Comparison of ENCODE assay signal across 8 mouse cellular contexts in the genomic region with DNA sequence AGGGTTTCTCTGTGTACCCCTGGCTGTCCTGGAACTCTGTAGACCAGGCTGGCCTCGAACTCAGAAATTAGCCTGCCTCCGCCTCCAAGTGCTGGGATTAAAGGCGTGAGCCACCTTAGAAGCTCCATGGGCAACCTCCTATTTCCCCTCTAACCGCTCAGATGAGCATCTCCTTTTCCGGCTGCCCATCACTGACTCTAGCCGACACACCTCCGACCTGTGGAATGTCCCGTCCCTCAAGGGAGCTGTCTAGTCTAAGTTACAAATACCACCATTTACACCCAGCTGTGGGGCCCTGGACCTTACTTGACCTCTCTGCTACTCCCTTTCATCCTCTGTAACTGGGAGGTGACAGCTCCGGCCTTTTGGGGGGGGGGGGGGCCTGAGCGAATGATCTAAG. TPM values are rescaled to one million over a fixed set of nuclear protein-coding genes. Genes with fewer than 3 reads are reported as not detected.
DNase-seq lines count a peak whose midpoint lies in the region; ATAC-seq and TF ChIP-seq lines count a peak whose summit lies in the region.

No protein-coding gene starts in this region.

- peak overlapping the region; percentile 42 for H3ac ChIP-seq in C2C12 (ENCODE audit: control insufficient read depth, insufficient read length, low read depth)

- whole genome bisulfite sequencing in heart, adult 2 months = 13% methylated on average over 10 of the region's 10 CpGs
- 9% methylated on average over 10 of the region's 10 CpGs for WGBS in neural tube, embryonic 15.5 days

- H3K4me2 ChIP-seq in neural tube, embryonic 15.5 days = peak overlapping the region; percentile 87

- no peak for TF ChIP-seq POLR2A in heart, adult 2 months (IDR thresholded peaks at IDR 0.05; ENCODE audit: insufficient read depth, low read depth, low read length)

- no peaks in the 10 kb centered on the region for H3K27me3 ChIP-seq in heart, adult 2 months (ENCODE audit: control insufficient read depth, insufficient read depth, low read length)
- H3K27me3 ChIP-seq in C2C12 (ENCODE audit: control insufficient read depth, insufficient read depth, insufficient read length) = no peaks in the 10 kb centered on the region
- H3K27me3 ChIP-seq in neural tube, embryonic 15.5 days (replicated peaks) = no peaks in the 10 kb centered on the region

- intact Hi-C loops in heart, adult 2 months (cut with DNase I) = loop anchor here (5.0 kb wide), 1 partner anchor 78 kb away; the partner anchor contains the start of gene Castor2

- H3K79me2 ChIP-seq in heart, adult 2 months (replicated peaks; ENCODE audit: control insufficient read depth, insufficient read depth, low read length) = no peaks in the 10 kb centered on the region; the same call in 1 of the 2 replicates
- peaks cover 53% of the 10 kb centered on the region for H3K79me2 ChIP-seq in C2C12 (ENCODE audit: control insufficient read depth, insufficient read depth)

- DNase-seq in heart, adult 2 months = no peak
- no peak for DNase-seq in heart, postnatal 4 days
- peak; percentile 32 for DNase-seq in embryo, embryonic 11 days
- DNase-seq in kidney, postnatal 4 days = peak; percentile 42 to 58
- no peak for DNase-seq in retina, postnatal 1 day

- H3K4me3 ChIP-seq in heart, adult 2 months = peak overlapping the region; percentile 98
- H3K4me3 ChIP-seq in C2C12 (ENCODE audit: insufficient read depth, poor library complexity, severe bottlenecking) = peak overlapping the region; percentile 82
- H3K4me3 ChIP-seq in neural tube, embryonic 15.5 days (replicated peaks) = peak overlapping the region; percentile 71

- peaks cover 29% of the 10 kb centered on the region for H3K79me3 ChIP-seq in C2C12 (ENCODE audit: low read depth)

- ATAC-seq in neural tube, embryonic 15.5 days (ENCODE audit: low FRiP score) = peak; percentile 15; the same call in 1 of the 2 replicates
- no peak for ATAC-seq in erythroid progenitor cell, adult 5-6 weeks (replicated peaks; ENCODE audit: low FRiP score, poor library complexity, severe bottlenecking)

- no peak for TF ChIP-seq EP300 in heart, adult 2 months (IDR thresholded peaks at IDR 0.05; ENCODE audit: insufficient read depth, low read depth, low read length)

- no peaks in the 10 kb centered on the region for H3K36me3 ChIP-seq in heart, adult 2 months (ENCODE audit: control insufficient read depth, insufficient read depth, low read length)
- H3K36me3 ChIP-seq in C2C12 (ENCODE audit: control insufficient read depth, insufficient read depth) = peaks cover 18% of the 10 kb centered on the region
- H3K36me3 ChIP-seq in neural tube, embryonic 15.5 days = peaks cover 5% of the 10 kb centered on the region; the same call in 1 of the 2 replicates

- H3K9me3 ChIP-seq in neural tube, embryonic 15.5 days (replicated peaks) = no peaks in the 10 kb centered on the region

- TF ChIP-seq CTCF in heart, adult 2 months (IDR thresholded peaks at IDR 0.05) = no peak
- no peak for TF ChIP-seq CTCF in C2C12 (IDR thresholded peaks at IDR 0.05; ENCODE audit: control insufficient read depth, insufficient read depth, insufficient read length)

- peak overlapping the region; percentile 77 for H3K9ac ChIP-seq in heart, adult 2 months (ENCODE audit: low read depth, low read length)
- H3K9ac ChIP-seq in neural tube, embryonic 15.5 days (replicated peaks) = peak overlapping the region; percentile 68

- H3K4me1 ChIP-seq in heart, adult 2 months (ENCODE audit: control insufficient read depth, insufficient read depth, low read length) = peaks cover 3% of the 10 kb centered on the region; the same call in 1 of the 2 replicates
- H3K4me1 ChIP-seq in neural tube, embryonic 15.5 days = peaks cover 25% of the 10 kb centered on the region

- H3K27ac ChIP-seq in heart, adult 2 months = no peak overlapping the region
- H3K27ac ChIP-seq in neural tube, embryonic 15.5 days (replicated peaks) = peak overlapping the region; percentile 81

TF ChIP-seq in C2C12, 6 proteins besides CTCF, POLR2A, EP300 and RAD21:
- TF ChIP-seq MYOG (IDR thresholded peaks at IDR 0.05; ENCODE audit: control insufficient read depth, extremely low read depth, insufficient read length) (no peak), MAX (IDR thresholded peaks at IDR 0.05) (no peak), FOSL1 (IDR thresholded peaks at IDR 0.05; ENCODE audit: insufficient read depth, low read length, poor library complexity, severe bottlenecking) (no peak), MYOD1 (IDR thresholded peaks at IDR 0.05; ENCODE audit: control insufficient read depth, insufficient read length, low read depth) (no peak), CEBPB (IDR thresholded peaks at IDR 0.05; ENCODE audit: low read depth) (no peak)

RNA-seq across cellular contexts. Expression of gene Rcc1l, which starts 0.9 kb away (rescaled TPM):
- total RNA-seq in heart, adult 2 months (2021) = 10 to 100 TPM; 30.2 to 33.7 TPM
- 19.8 and 23.5 TPM in 2 replicates for polyA plus RNA-seq in heart, adult 2 months (2012; rRNA removed)
- total RNA-seq in heart, postnatal 4 days (2021) = 10 to 100 TPM; 26.9 to 30.6 TPM
- polyA plus RNA-seq in C2C12 (2012; fragmentation: generic; extraction: Trizol) = 28.8 TPM
- polyA plus RNA-seq in neural tube, embryonic 15.5 days (2015; fragmentation: Nextera tagmentation; extraction: Ambion mirVana) = 20.3 and 21.6 TPM in 2 replicates
- 6.7 TPM in 1 of 2 replicates, not detected in the other for total RNA-seq in erythroid progenitor cell, adult 5-6 weeks (2015; ENCODE audit: low replicate concordance)
- 3.2 TPM in 1 of 2 replicates, not detected in the other for total RNA-seq in erythroid progenitor cell, adult 5-6 weeks (2017; ENCODE audit: low replicate concordance)

RNA-seq across cellular contexts. Expression of gene Gtf2ird2, which starts 8.1 kb away (rescaled TPM):
- 1 to 10 TPM; 5.3 to 5.7 TPM for total RNA-seq in heart, adult 2 months (2021)
- 3.7 and 5.4 TPM in 2 replicates for polyA plus RNA-seq in heart, adult 2 months (2012; rRNA removed)
- total RNA-seq in heart, postnatal 4 days (2021) = 1 to 10 TPM; 6.9 to 9.3 TPM
- 4.2 TPM for polyA plus RNA-seq in C2C12 (2012; fragmentation: generic; extraction: Trizol)
- 12.4 and 14.4 TPM in 2 replicates for polyA plus RNA-seq in neural tube, embryonic 15.5 days (2015; fragmentation: Nextera tagmentation; extraction: Ambion mirVana)
- total RNA-seq in erythroid progenitor cell, adult 5-6 weeks (2015; ENCODE audit: low replicate concordance) = 1.3 TPM in 1 of 2 replicates, not detected in the other
- total RNA-seq in erythroid progenitor cell, adult 5-6 weeks (2017; ENCODE audit: low replicate concordance) = 0.53 and 2.7 TPM in 2 replicates

RNA-seq across cellular contexts. Expression of gene Ncf1, which starts 53.7 kb away (rescaled TPM):
- total RNA-seq in heart, adult 2 months (2021) = 1 to 10 TPM; 6.7 to 8.2 TPM
- 3.4 and 5.7 TPM in 2 replicates for polyA plus RNA-seq in heart, adult 2 months (2012; rRNA removed)
- 1 to 10 TPM; 2.1 to 2.5 TPM for total RNA-seq in heart, postnatal 4 days (2021)
- 0.01 TPM for polyA plus RNA-seq in C2C12 (2012; fragmentation: generic; extraction: Trizol)
- 2.5 and 5.1 TPM in 2 replicates for polyA plus RNA-seq in neural tube, embryonic 15.5 days (2015; fragmentation: Nextera tagmentation; extraction: Ambion mirVana)
- total RNA-seq in erythroid progenitor cell, adult 5-6 weeks (2015; ENCODE audit: low replicate concordance) = 44.0 and 44.4 TPM in 2 replicates
- 23.7 and 42.1 TPM in 2 replicates for total RNA-seq in erythroid progenitor cell, adult 5-6 weeks (2017; ENCODE audit: low replicate concordance)

Comparison
In these comparisons a context has a peak if more than half of its experiments do, and no peak if none do; other contexts are left out.
1. DNase-seq: peak in embryo, embryonic 11 days (single experiment) and kidney, postnatal 4 days (2 of 2); none in heart, adult 2 months (0 of 2), heart, postnatal 4 days (single experiment) and retina, postnatal 1 day (single experiment).
2. Peak in every context shown above with its lines, with median percentiles within 50 percentile points of each other: H3K4me3 ChIP-seq.